8 mouse cellular contexts compared by ENCODE assay signal in genomic region chr17:35835424-35836140, GRCm38 (mm10). TPM values are rescaled to one million over a fixed set of nuclear protein-coding genes. Genes with fewer than 3 reads are reported as not detected.
DNase-seq lines count a peak whose midpoint lies in the region; ATAC-seq and TF ChIP-seq lines count a peak whose summit lies in the region.

No protein-coding gene starts in this region.

- no peak for ATAC-seq in forebrain, embryonic 14.5 days
- no peak for ATAC-seq in limb, embryonic 11.5 days (ENCODE audit: insufficient number of reproducible peaks, low FRiP score, low TSS enrichment, low read depth)
- ATAC-seq in stomach, postnatal 0 days (ENCODE audit: low FRiP score, low TSS enrichment) = peak; percentile 16; the same call in 1 of the 2 replicates

- peaks cover 37% of the 10 kb centered on the region for H3K79me2 ChIP-seq in MEL (ENCODE audit: control insufficient read depth, insufficient read depth, low read length, poor library complexity)

- peak overlapping the region; percentile 89 for H3K4me2 ChIP-seq in forebrain, embryonic 14.5 days (ENCODE audit: low read length)
- H3K4me2 ChIP-seq in limb, embryonic 11.5 days (ENCODE audit: low read depth, severe bottlenecking) = peak overlapping the region; percentile 73
- H3K4me2 ChIP-seq in stomach, postnatal 0 days (replicated peaks; ENCODE audit: low read depth) = peak overlapping the region; percentile 6; the same call in 1 of the 2 replicates

- H3K9me3 ChIP-seq in heart, embryonic 10.5 days = no peaks in the 10 kb centered on the region
- H3K9me3 ChIP-seq in MEL (replicated peaks; ENCODE audit: insufficient read depth, low read length) = no peaks in the 10 kb centered on the region
- H3K9me3 ChIP-seq in forebrain, embryonic 14.5 days (replicated peaks; ENCODE audit: control insufficient read depth, low read length) = no peaks in the 10 kb centered on the region
- H3K9me3 ChIP-seq in limb, embryonic 11.5 days (ENCODE audit: control insufficient read depth, low read length) = no peaks in the 10 kb centered on the region
- no peaks in the 10 kb centered on the region for H3K9me3 ChIP-seq in stomach, postnatal 0 days (ENCODE audit: control insufficient read depth, low read length)

- H3K9ac ChIP-seq in MEL (ENCODE audit: control insufficient read depth, low read depth, low read length, poor library complexity, severe bottlenecking) = peak overlapping the region; percentile 99
- H3K9ac ChIP-seq in forebrain, embryonic 14.5 days (ENCODE audit: low read length) = peak overlapping the region; percentile 98
- H3K9ac ChIP-seq in limb, embryonic 11.5 days (ENCODE audit: low read length) = peak overlapping the region; percentile 99; the same call in 1 of the 2 replicates
- H3K9ac ChIP-seq in stomach, postnatal 0 days (ENCODE audit: low read length) = 0 out of 2 replicates have a peak overlapping the region, but pooled peaks have one; percentile 23

- H3K27ac ChIP-seq in heart, embryonic 10.5 days = no peak overlapping the region
- H3K27ac ChIP-seq in MEL (ENCODE audit: control insufficient read depth, low read depth, low read length) = peak overlapping the region; percentile 82
- no peak overlapping the region for H3K27ac ChIP-seq in forebrain, embryonic 14.5 days (ENCODE audit: low read depth, low read length)
- no peak overlapping the region for H3K27ac ChIP-seq in limb, embryonic 11.5 days (replicated peaks; ENCODE audit: low read depth, low read length)
- H3K27ac ChIP-seq in stomach, postnatal 0 days (replicated peaks) = no peak overlapping the region

- no peaks in the 10 kb centered on the region for H3K27me3 ChIP-seq in heart, embryonic 10.5 days (ENCODE audit: insufficient read depth, poor library complexity, severe bottlenecking)
- H3K27me3 ChIP-seq in MEL (ENCODE audit: control insufficient read depth in 1 of 2, insufficient read depth in 2 of 2, low read length in 2 of 2) = no peaks in the 10 kb centered on the region
- no peaks in the 10 kb centered on the region for H3K27me3 ChIP-seq in forebrain, embryonic 14.5 days (replicated peaks; ENCODE audit: control insufficient read depth, insufficient read depth, low read length)
- no peaks in the 10 kb centered on the region for H3K27me3 ChIP-seq in limb, embryonic 11.5 days (ENCODE audit: control insufficient read depth, insufficient read depth, low read length)
- no peaks in the 10 kb centered on the region for H3K27me3 ChIP-seq in stomach, postnatal 0 days (ENCODE audit: control insufficient read depth, insufficient read depth, low read length)

- H3K36me3 ChIP-seq in heart, embryonic 10.5 days = peaks cover 56% of the 10 kb centered on the region
- H3K36me3 ChIP-seq in MEL (ENCODE audit: control insufficient read depth in 1 of 2, insufficient read depth in 2 of 2, low read length in 2 of 2) = peaks cover 11 to 46% of the 10 kb centered on the region in 2 experiments
- peaks cover 57% of the 10 kb centered on the region for H3K36me3 ChIP-seq in forebrain, embryonic 14.5 days (ENCODE audit: control insufficient read depth, insufficient read depth, low read length)
- H3K36me3 ChIP-seq in limb, embryonic 11.5 days (ENCODE audit: control insufficient read depth, insufficient read depth, low read length) = peaks cover 29% of the 10 kb centered on the region
- H3K36me3 ChIP-seq in stomach, postnatal 0 days (ENCODE audit: control insufficient read depth, insufficient read depth, low read length) = peaks cover 17% of the 10 kb centered on the region

- no peak for TF ChIP-seq RAD21 in MEL (IDR thresholded peaks at IDR 0.05; ENCODE audit: low read depth, low read length)

- H3K4me3 ChIP-seq in heart, embryonic 10.5 days = peak overlapping the region; percentile 80
- H3K4me3 ChIP-seq in MEL (ENCODE audit: control insufficient read depth in 1 of 2, insufficient read depth in 1 of 2, low read depth in 2 of 2, low read length in 2 of 2) = peak overlapping the region; percentile 39 to 99
- peak overlapping the region; percentile 77 for H3K4me3 ChIP-seq in forebrain, embryonic 14.5 days (ENCODE audit: low read depth, low read length)
- peak overlapping the region; percentile 60 for H3K4me3 ChIP-seq in limb, embryonic 11.5 days (ENCODE audit: low read depth, low read length)
- no peak overlapping the region for H3K4me3 ChIP-seq in stomach, postnatal 0 days (ENCODE audit: low read depth, low read length)

- TF ChIP-seq EP300 in MEL (IDR thresholded peaks at IDR 0.05; ENCODE audit: low read depth in 1 of 2, low read length in 2 of 2) = no peak
- no peak for TF ChIP-seq EP300 in stomach, postnatal 0 days (optimal IDR thresholded peaks at IDR 0.05)

- no peak; a peak in 1 of 4 replicates for TF ChIP-seq POLR2A in MEL (IDR thresholded peaks at IDR 0.05; ENCODE audit: control insufficient read depth in 1 of 2, insufficient read depth in 1 of 2, low read depth in 1 of 2, low read length in 2 of 2, poor library complexity in 1 of 2)

- intact Hi-C loops in heart, postnatal 36 days (cut with DNase I) = loop anchor here (1.0 to 2.0 kb wide), 2 partner anchors 38 to 81 kb away; partner anchors contain the start of genes Mrps18b and Ppp1r10

- H3K4me1 ChIP-seq in heart, embryonic 10.5 days = peaks cover 24% of the 10 kb centered on the region
- H3K4me1 ChIP-seq in MEL (ENCODE audit: control insufficient read depth in 1 of 2, insufficient read depth in 2 of 2, low read length in 2 of 2) = peaks cover 0 to 49% of the 10 kb centered on the region in 2 experiments
- peaks cover 28% of the 10 kb centered on the region for H3K4me1 ChIP-seq in forebrain, embryonic 14.5 days (ENCODE audit: control insufficient read depth, insufficient read depth, low read length)
- H3K4me1 ChIP-seq in limb, embryonic 11.5 days (ENCODE audit: control insufficient read depth, insufficient read depth, low read length) = peaks cover 16% of the 10 kb centered on the region
- 0 out of 2 replicates have a peak, but pooled peaks cover 5% of the 10 kb centered on the region for H3K4me1 ChIP-seq in stomach, postnatal 0 days (replicated peaks; ENCODE audit: control insufficient read depth, insufficient read depth)

- no peak for DNase-seq in heart, embryonic 10.5 days (ENCODE audit: low spot score)
- DNase-seq in heart, postnatal 36 days = no peak
- DNase-seq in MEL (ENCODE audit: low read depth, low spot score) = no peak
- no peak for DNase-seq in forebrain, embryonic 14.5 days (ENCODE audit: low spot score)
- no peak for DNase-seq in limb, embryonic 11.5 days (ENCODE audit: low spot score)
- peak; percentile 57 for DNase-seq in stomach, postnatal 0 days (ENCODE audit: low spot score)
- DNase-seq in T-cell, adult 2 months (ENCODE audit: low spot score) = no peak
- DNase-seq in frontal cortex, postnatal 36 days (ENCODE audit: low spot score in 2 of 2) = no peak

- no peak for TF ChIP-seq CTCF in MEL (IDR thresholded peaks at IDR 0.05 in 2 of 3, conservative IDR thresholded peaks at IDR 0.05 in 1 of 3; ENCODE audit: control insufficient read depth in 1 of 3, insufficient read depth in 1 of 3, low read depth in 2 of 3, low read length in 3 of 3, poor library complexity in 1 of 3, severe bottlenecking in 1 of 3)
- TF ChIP-seq CTCF in stomach, postnatal 0 days (IDR thresholded peaks at IDR 0.05; ENCODE audit: low read depth) = no peak

- WGBS in heart, embryonic 10.5 days = 84% methylated on average over 26 of the region's 26 CpGs
- WGBS in forebrain, embryonic 14.5 days = 71% methylated on average over 26 of the region's 26 CpGs
- WGBS in limb, embryonic 11.5 days = 84% methylated on average over 26 of the region's 26 CpGs
- whole genome bisulfite sequencing in stomach, postnatal 0 days = 58% methylated on average over 26 of the region's 26 CpGs

RNA-seq across cellular contexts. Expression of gene Tubb5, which starts 2.5 kb away (rescaled TPM):
- polyA plus RNA-seq in heart, embryonic 10.5 days (2016; fragmentation: Nextera tagmentation; extraction: Ambion mirVana) = 911 and 1,091 TPM in 2 replicates
- 10 to 100 TPM; 87.6 to 91.6 TPM for total RNA-seq in heart, postnatal 36 days (2021)
- total RNA-seq in MEL (2012; rRNA removed) = 1,137 and 1,211 TPM in 2 replicates
- 1,000 to 10,000 TPM; 1,040 to 1,575 TPM for polyA plus RNA-seq in MEL (2012; ENCODE audit: insufficient read depth in 1 of 2, insufficient read length in 2 of 2, low read depth in 1 of 2, low replicate concordance in 2 of 2, missing spikeins in 1 of 2)
- 2,004 and 2,051 TPM in 2 replicates for polyA plus RNA-seq in forebrain, embryonic 14.5 days (2014; fragmentation: Nextera tagmentation; extraction: Ambion mirVana)
- 1,416 and 1,443 TPM in 2 replicates for polyA plus RNA-seq in limb, embryonic 11.5 days (2014; fragmentation: Nextera tagmentation; extraction: Ambion mirVana)
- polyA plus RNA-seq in stomach, postnatal 0 days (2015; fragmentation: Nextera tagmentation; extraction: Ambion mirVana) = 251 and 296 TPM in 2 replicates

RNA-seq across cellular contexts. Expression of gene Mdc1, which starts 5.7 kb away (rescaled TPM):
- 25.3 and 29.1 TPM in 2 replicates for polyA plus RNA-seq in heart, embryonic 10.5 days (2016; fragmentation: Nextera tagmentation; extraction: Ambion mirVana)
- 10 to 100 TPM; 12.2 to 14.2 TPM for total RNA-seq in heart, postnatal 36 days (2021)
- 15.0 and 17.2 TPM in 2 replicates for total RNA-seq in MEL (2012; rRNA removed)
- 10 to 100 TPM; 46.6 to 77.9 TPM for polyA plus RNA-seq in MEL (2012; ENCODE audit: insufficient read depth in 1 of 2, insufficient read length in 2 of 2, low read depth in 1 of 2, low replicate concordance in 2 of 2, missing spikeins in 1 of 2)
- polyA plus RNA-seq in forebrain, embryonic 14.5 days (2014; fragmentation: Nextera tagmentation; extraction: Ambion mirVana) = 12.2 and 14.4 TPM in 2 replicates
- 20.7 and 23.5 TPM in 2 replicates for polyA plus RNA-seq in limb, embryonic 11.5 days (2014; fragmentation: Nextera tagmentation; extraction: Ambion mirVana)
- 2.1 and 2.2 TPM in 2 replicates for polyA plus RNA-seq in stomach, postnatal 0 days (2015; fragmentation: Nextera tagmentation; extraction: Ambion mirVana)

RNA-seq across cellular contexts. Expression of gene Flot1, which starts 12.6 kb away (rescaled TPM):
- 66.2 and 71.7 TPM in 2 replicates for polyA plus RNA-seq in heart, embryonic 10.5 days (2016; fragmentation: Nextera tagmentation; extraction: Ambion mirVana)
- 100 to 1,000 TPM; 154 to 159 TPM for total RNA-seq in heart, postnatal 36 days (2021)
- 38.1 and 39.5 TPM in 2 replicates for total RNA-seq in MEL (2012; rRNA removed)
- 10 to 100 TPM in 1 of 2 experiments, not detected in 1; 64.1 TPM for polyA plus RNA-seq in MEL (2012; ENCODE audit: insufficient read depth in 1 of 2, insufficient read length in 2 of 2, low read depth in 1 of 2, low replicate concordance in 2 of 2, missing spikeins in 1 of 2)
- polyA plus RNA-seq in forebrain, embryonic 14.5 days (2014; fragmentation: Nextera tagmentation; extraction: Ambion mirVana) = 68.5 and 78.2 TPM in 2 replicates
- 47.1 and 47.8 TPM in 2 replicates for polyA plus RNA-seq in limb, embryonic 11.5 days (2014; fragmentation: Nextera tagmentation; extraction: Ambion mirVana)
- 41.0 and 43.5 TPM in 2 replicates for polyA plus RNA-seq in stomach, postnatal 0 days (2015; fragmentation: Nextera tagmentation; extraction: Ambion mirVana)

RNA-seq across cellular contexts. Expression of gene Ier3, which starts 14.1 kb away (rescaled TPM):
- 13.2 and 16.8 TPM in 2 replicates for polyA plus RNA-seq in heart, embryonic 10.5 days (2016; fragmentation: Nextera tagmentation; extraction: Ambion mirVana)
- 10 to 100 TPM; 26.8 to 43.0 TPM for total RNA-seq in heart, postnatal 36 days (2021)
- 5.5 and 8.4 TPM in 2 replicates for total RNA-seq in MEL (2012; rRNA removed)
- 10 to 100 TPM in 1 of 2 experiments, not detected in 1; 12.2 TPM for polyA plus RNA-seq in MEL (2012; ENCODE audit: insufficient read depth in 1 of 2, insufficient read length in 2 of 2, low read depth in 1 of 2, low replicate concordance in 2 of 2, missing spikeins in 1 of 2)
- polyA plus RNA-seq in forebrain, embryonic 14.5 days (2014; fragmentation: Nextera tagmentation; extraction: Ambion mirVana) = 4.6 and 5.0 TPM in 2 replicates
- polyA plus RNA-seq in limb, embryonic 11.5 days (2014; fragmentation: Nextera tagmentation; extraction: Ambion mirVana) = 2.7 and 3.1 TPM in 2 replicates
- polyA plus RNA-seq in stomach, postnatal 0 days (2015; fragmentation: Nextera tagmentation; extraction: Ambion mirVana) = 74.8 and 79.5 TPM in 2 replicates

RNA-seq across cellular contexts. Expression of gene Nrm, which starts 25.5 kb away (rescaled TPM):
- polyA plus RNA-seq in heart, embryonic 10.5 days (2016; fragmentation: Nextera tagmentation; extraction: Ambion mirVana) = 56.5 and 58.3 TPM in 2 replicates
- total RNA-seq in heart, postnatal 36 days (2021) = 1 to 10 TPM; 2.3 to 2.4 TPM
- total RNA-seq in MEL (2012; rRNA removed) = 11.1 and 13.7 TPM in 2 replicates
- polyA plus RNA-seq in MEL (2012; ENCODE audit: insufficient read depth in 1 of 2, insufficient read length in 2 of 2, low read depth in 1 of 2, low replicate concordance in 2 of 2, missing spikeins in 1 of 2) = 10 to 100 TPM in 1 of 2 experiments, not detected in 1; 49.9 TPM
- 23.9 and 29.6 TPM in 2 replicates for polyA plus RNA-seq in forebrain, embryonic 14.5 days (2014; fragmentation: Nextera tagmentation; extraction: Ambion mirVana)
- polyA plus RNA-seq in limb, embryonic 11.5 days (2014; fragmentation: Nextera tagmentation; extraction: Ambion mirVana) = 55.6 and 56.4 TPM in 2 replicates
- polyA plus RNA-seq in stomach, postnatal 0 days (2015; fragmentation: Nextera tagmentation; extraction: Ambion mirVana) = 27.3 and 27.4 TPM in 2 replicates

Comparison
In these comparisons a context has a peak if more than half of its experiments do, and no peak if none do; other contexts are left out.
1. H3K9ac ChIP-seq: peak in every context shown above with its lines; median percentile 99 in MEL; 99 in limb, embryonic 11.5 days; 98 in forebrain, embryonic 14.5 days; 23 in stomach, postnatal 0 days.
2. H3K4me2 ChIP-seq: peak in every context shown above with its lines; median percentile 89 in forebrain, embryonic 14.5 days; 73 in limb, embryonic 11.5 days; 6 in stomach, postnatal 0 days.